Mouse (Mus musculus) neural tube, embryonic 12.5 days (tissue): ENCODE measurements at regions not wholly inside any gene's neighbourhood (a gene's known extent, or its start where the extent isn't known, plus 50 kb on each side); places are given as distances from the start of the nearest gene placed in this dataset.
"Not testable (repeated sequence)": the region's sequence is repeated elsewhere in the genome, so short reads cannot be mapped to it uniquely, and the experiment has no call there.

Experiments used
- ATAC-seq: fragments of 200-750 bp; cut with Nextera tagmentation; 2 replicates; pipeline ENCODE4 v1.8.0; 2017; ENCODE audit warnings: low read depth, mild to moderate bottlenecking, moderate TSS enrichment, moderate library complexity; ENCODE audit not compliant: low FRiP score
- H3K27ac ChIP-seq: fragments of 300-500 bp; sonication (generic); 2 replicates; pipeline ENCODE4 v1.5.1; 2016
- H3K27me3 ChIP-seq: fragments of 300-500 bp; sonication (generic); replicated peaks from 2 replicates; pipeline ENCODE4 v1.6.1; 2016; ENCODE audit warnings: mild to moderate bottlenecking
- H3K36me3 ChIP-seq: fragments of 300-500 bp; sonication (generic); 2 replicates; pipeline ENCODE4 v1.6.1; 2016; ENCODE audit warnings: mild to moderate bottlenecking
- H3K4me1 ChIP-seq: fragments of 300-500 bp; sonication (generic); 2 replicates; pipeline ENCODE4 v1.6.1; 2016
- H3K4me2 ChIP-seq: fragments of 300-500 bp; sonication (generic); replicated peaks from 2 replicates; pipeline ENCODE4 v1.6.1; 2016; ENCODE audit warnings: mild to moderate bottlenecking
- H3K4me3 ChIP-seq: fragments of 300-500 bp; sonication (generic); 2 replicates; pipeline ENCODE4 v1.5.1; 2016
- H3K9ac ChIP-seq: fragments of 300-500 bp; sonication (generic); 2 replicates; pipeline ENCODE4 v1.6.1; 2016; ENCODE audit warnings: mild to moderate bottlenecking
- H3K9me3 ChIP-seq: fragments of 300-500 bp; sonication (generic); 2 replicates; pipeline ENCODE4 v1.6.1; 2016; ENCODE audit warnings: mild to moderate bottlenecking
- WGBS: fragments of 180-500 bp; shearing (Covaris S2); methylation state at CpG from one replicate; pipeline ENCODE4 v1.1.7; 2016; 5-methylcytosine and 5-hydroxymethylcytosine counted together

- ATAC-seq, H3K27ac ChIP-seq, H3K9ac ChIP-seq, H3K4me2 ChIP-seq, H3K9me3 ChIP-seq, H3K4me3 ChIP-seq, H3K36me3 ChIP-seq, H3K4me1 ChIP-seq, H3K27me3 ChIP-seq: not testable (repeated sequence)
- 83% methylated on average over 3 of the region's 3 CpGs for WGBS
Measured at GRCm38 (mm10) chr13:66802558-66802957, 102.2 kb upstream of the Gm10767 start.

DNA sequence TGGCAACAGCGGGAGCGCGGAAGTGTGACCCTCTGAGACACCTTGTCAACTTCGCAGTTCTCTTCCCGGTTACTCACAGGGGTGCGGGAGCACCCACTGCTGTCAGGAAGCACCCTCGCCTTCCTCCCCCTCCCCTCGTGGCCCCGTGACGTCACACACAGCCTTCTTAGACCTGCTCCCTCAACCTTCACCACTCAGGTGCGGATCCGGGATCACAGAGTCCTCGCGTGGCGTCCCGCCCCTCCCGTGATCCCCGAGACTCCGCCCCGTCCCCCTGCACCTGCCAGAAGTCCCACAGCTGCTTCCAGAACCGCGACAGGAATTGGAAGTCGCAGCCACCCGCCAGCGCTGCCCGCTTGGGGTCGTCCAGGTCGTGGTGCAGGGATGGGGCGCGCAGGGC lies 97.1 kb upstream of the Gm10767 start:
- not testable (repeated sequence) for H3K4me3 ChIP-seq, H3K27ac ChIP-seq, ATAC-seq, H3K27me3 ChIP-seq, H3K36me3 ChIP-seq, H3K4me1 ChIP-seq, H3K9me3 ChIP-seq, H3K9ac ChIP-seq
- WGBS = 6% methylated on average over 30 of the region's 30 CpGs
- peak overlapping the region; percentile 32 for H3K4me2 ChIP-seq
